Mouse (Mus musculus) heart, embryonic 10.5 days (tissue): ENCODE results near the gene Tns3. TPM values are rescaled to one million over a fixed set of nuclear protein-coding genes. Genes with fewer than 3 reads are reported as not detected.

Experiments used
- DNase-seq: peaks from one replicate; pipeline ENCODE4 v3.0.0-alpha.2; 2017; ENCODE audit warnings: low spot score
- H3K27ac ChIP-seq: fragments of 300-500 bp; sonication (generic); 2 replicates; pipeline ENCODE4 v1.5.1; 2016; ENCODE audit warnings: mild to moderate bottlenecking
- H3K27me3 ChIP-seq: fragments of 300-500 bp; sonication (generic); 2 replicates; pipeline ENCODE4 v1.6.1; 2016; ENCODE audit warnings: mild to moderate bottlenecking; ENCODE audit not compliant: poor library complexity, insufficient read depth, severe bottlenecking
- H3K36me3 ChIP-seq: fragments of 300-500 bp; sonication (generic); 2 replicates; pipeline ENCODE4 v1.6.1; 2016; ENCODE audit warnings: mild to moderate bottlenecking, moderate library complexity
- H3K4me1 ChIP-seq: fragments of 300-500 bp; sonication (generic); 2 replicates; pipeline ENCODE4 v1.6.1; 2016; ENCODE audit warnings: mild to moderate bottlenecking
- H3K4me3 ChIP-seq: fragments of 300-500 bp; sonication (generic); 2 replicates; pipeline ENCODE4 v1.5.1; 2016; ENCODE audit warnings: mild to moderate bottlenecking, moderate library complexity
- H3K9me3 ChIP-seq: fragments of 300-500 bp; sonication (generic); 2 replicates; pipeline ENCODE4 v1.6.1; 2016; ENCODE audit warnings: mild to moderate bottlenecking, moderate library complexity
- WGBS: fragments of 180-500 bp; shearing (Covaris S2); methylation state at CpG from one replicate; pipeline ENCODE4 v1.1.7; 2016; 5-methylcytosine and 5-hydroxymethylcytosine counted together
- polyA plus RNA-seq: library from polyadenylated mRNA; unstranded; fragments of >200 nt; fragmentation: Nextera tagmentation; extraction: Ambion mirVana; gene quantifications from 2 replicates; pipeline ENCODE4 v1.2.1, GENCODE M21; 2016

Gene Tns3
- polyA plus RNA-seq, 1 experiment from 2014 or later = 17.0 TPM

DNA sequence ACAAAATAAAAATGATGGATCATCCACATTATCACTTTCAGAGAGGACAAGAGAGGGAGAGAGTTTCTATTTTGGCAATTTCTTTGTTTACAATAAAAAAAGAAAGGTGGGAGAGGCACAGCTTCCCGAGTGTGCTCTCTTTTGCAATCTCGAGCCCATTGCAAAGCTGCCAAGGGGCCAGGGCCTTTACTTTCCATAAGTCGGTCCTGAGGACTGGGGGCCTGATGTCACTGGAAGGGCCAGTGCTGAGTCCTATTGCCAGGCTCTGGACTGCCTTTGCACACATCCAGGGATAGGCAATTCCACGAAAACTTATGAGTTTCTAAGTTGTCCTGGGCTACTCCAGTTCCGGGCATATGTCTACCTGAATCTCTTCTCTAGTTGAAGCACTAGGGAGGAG lies 272.8 kb downstream of the Tns3 start:
- H3K27me3 ChIP-seq = no peaks in the 10 kb centered on the region
- no peaks in the 10 kb centered on the region for H3K36me3 ChIP-seq
- no peaks in the 10 kb centered on the region for H3K4me1 ChIP-seq
- DNase-seq = no peak
- no peaks in the 10 kb centered on the region for H3K9me3 ChIP-seq
- H3K4me3 ChIP-seq = no peak overlapping the region
- WGBS = 77% methylated on average over 5 of the region's 5 CpGs
- no peak overlapping the region for H3K27ac ChIP-seq

DNA sequence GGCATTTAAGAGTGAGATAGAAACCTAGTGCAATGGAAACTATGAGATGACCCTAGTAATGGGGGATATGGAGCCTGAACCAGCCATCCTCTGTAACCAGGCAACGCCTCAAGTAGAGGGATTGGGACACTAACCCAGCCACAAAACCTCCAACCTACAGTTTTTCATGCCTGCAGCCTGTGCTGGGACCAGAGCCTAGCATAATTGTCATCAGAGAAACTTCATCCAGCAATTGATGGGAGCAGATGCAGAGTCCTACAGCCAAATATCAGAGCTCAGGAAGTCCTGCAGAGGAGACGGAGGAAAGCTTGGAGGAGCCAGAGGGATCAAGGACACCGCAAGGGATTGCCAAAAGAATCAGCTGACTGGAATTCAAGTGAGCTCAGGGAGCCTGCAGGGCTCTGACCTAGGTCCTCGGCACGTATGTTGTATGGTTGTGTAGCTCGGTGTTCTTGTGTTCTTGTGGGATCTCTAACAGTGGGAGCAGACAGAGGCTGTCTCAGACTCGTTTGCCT lies 278.4 kb downstream of the Tns3 start:
- H3K4me1 ChIP-seq = no peaks in the 10 kb centered on the region
- H3K27me3 ChIP-seq = no peaks in the 10 kb centered on the region
- H3K27ac ChIP-seq = no peak overlapping the region
- H3K4me3 ChIP-seq = no peak overlapping the region
- 80% methylated on average over 7 of the region's 7 CpGs for WGBS
- H3K9me3 ChIP-seq = no peaks in the 10 kb centered on the region
- H3K36me3 ChIP-seq = no peaks in the 10 kb centered on the region
- no peak for DNase-seq
